Mouse (Mus musculus): ENCODE measurements at regions not wholly inside any gene's neighbourhood (a gene's known extent, or its start where the extent isn't known, plus 50 kb on each side); places are given as distances from the start of the nearest gene placed in this dataset.

DNA sequence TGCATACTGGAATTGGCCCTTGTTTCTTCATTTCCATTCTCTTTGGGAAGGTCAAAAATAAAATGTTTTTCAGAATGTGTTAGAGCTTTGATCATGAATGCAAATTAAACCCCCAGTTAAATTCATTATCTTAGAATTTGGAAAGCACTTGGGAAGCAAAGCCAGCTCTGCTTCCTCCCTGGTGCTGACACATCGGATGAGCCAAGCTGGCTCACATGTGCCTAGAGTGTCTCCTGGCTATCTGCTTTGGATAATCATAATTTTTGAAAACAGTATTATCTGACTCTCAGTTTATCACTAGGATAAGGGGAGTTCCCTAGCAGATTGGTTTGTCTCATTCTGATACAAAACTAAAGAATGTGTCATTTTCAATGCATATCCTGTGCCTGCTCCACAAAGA lies 649.4 kb upstream of the Chordc1 start:
- no peaks in the 10 kb centered on the region for H3K4me1 ChIP-seq (ENCODE audit: control insufficient read depth, insufficient read depth, low read length)
- H3K79me2 ChIP-seq (ENCODE audit: control insufficient read depth, insufficient read depth, low read length): no peaks in the 10 kb centered on the region
- no peak for TF ChIP-seq CTCF (IDR thresholded peaks at IDR 0.05; ENCODE audit: low read depth, low read length)
- no peak for TF ChIP-seq POLR2A (IDR thresholded peaks at IDR 0.05; ENCODE audit: extremely low read depth, insufficient read depth, low read length)
- no peak overlapping the region for H3K27ac ChIP-seq (replicated peaks; ENCODE audit: insufficient read depth, low read depth, low read length)
- H3K27me3 ChIP-seq (ENCODE audit: control insufficient read depth, insufficient read depth, low read length): no peaks in the 10 kb centered on the region
- H3K9ac ChIP-seq (ENCODE audit: low read depth, low read length): no peak overlapping the region
- H3K36me3 ChIP-seq (ENCODE audit: control insufficient read depth, insufficient read depth, low read length): no peaks in the 10 kb centered on the region
- DNase-seq (ENCODE audit: extremely low read depth, low read depth, low spot score): no peak
- WGBS: 80% methylated on average over 1 of the region's 1 CpGs
- H3K4me3 ChIP-seq (ENCODE audit: insufficient read depth, low read depth, low read length): no peak overlapping the region

DNA sequence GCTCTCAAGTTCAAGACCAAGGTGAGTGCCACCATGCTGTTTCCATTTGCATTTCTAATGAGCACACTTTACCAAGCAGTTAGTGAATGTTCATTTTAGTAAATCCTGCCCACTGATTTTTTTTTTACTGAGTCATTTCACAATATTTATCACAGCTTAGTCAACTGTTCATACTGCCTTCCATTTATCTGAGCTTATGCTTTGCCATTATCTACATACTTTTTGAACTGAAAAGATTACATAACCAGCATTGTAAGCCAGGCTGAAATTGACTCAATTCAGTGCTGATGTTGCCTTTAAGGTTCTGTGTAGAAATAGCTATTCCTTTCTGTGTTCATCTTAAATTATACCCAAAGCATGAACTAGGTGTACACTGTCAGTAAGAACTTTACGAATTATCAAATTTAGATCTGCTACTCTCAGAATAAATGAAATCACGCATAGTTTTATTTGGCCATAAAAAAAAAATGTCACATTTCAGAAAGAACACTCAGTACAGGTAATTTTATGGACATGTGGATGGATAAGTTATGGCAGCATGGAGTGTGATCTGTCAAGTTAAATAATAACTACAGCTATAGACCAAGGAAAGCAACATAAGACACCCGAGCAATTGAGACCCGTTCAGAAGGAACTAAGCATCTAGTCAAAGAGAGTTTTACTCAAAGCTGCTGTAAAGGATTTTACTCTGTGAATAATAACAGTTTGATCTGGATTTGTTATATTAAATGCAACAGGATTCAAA lies 645.9 kb upstream of the Chordc1 start:
- Histone ChIP-seq H3K27me3 (ENCODE audit: control insufficient read depth, insufficient read depth, low read length) (no peaks in the 10 kb centered on the region), H3K79me2 (ENCODE audit: control insufficient read depth, insufficient read depth, low read length) (no peaks in the 10 kb centered on the region), H3K27ac (replicated peaks; ENCODE audit: insufficient read depth, low read depth, low read length) (no peak overlapping the region), H3K9ac (ENCODE audit: low read depth, low read length) (no peak overlapping the region), H3K4me1 (ENCODE audit: control insufficient read depth, insufficient read depth, low read length) (no peaks in the 10 kb centered on the region), H3K4me3 (ENCODE audit: insufficient read depth, low read depth, low read length) (no peak overlapping the region), H3K36me3 (ENCODE audit: control insufficient read depth, insufficient read depth, low read length) (no peaks in the 10 kb centered on the region)
- 88% methylated on average over 4 of the region's 4 CpGs for WGBS
- no peak for TF ChIP-seq CTCF (IDR thresholded peaks at IDR 0.05; ENCODE audit: low read depth, low read length)
- no peak for TF ChIP-seq POLR2A (IDR thresholded peaks at IDR 0.05; ENCODE audit: extremely low read depth, insufficient read depth, low read length)
- DNase-seq (ENCODE audit: extremely low read depth, low read depth, low spot score): no peak

DNA sequence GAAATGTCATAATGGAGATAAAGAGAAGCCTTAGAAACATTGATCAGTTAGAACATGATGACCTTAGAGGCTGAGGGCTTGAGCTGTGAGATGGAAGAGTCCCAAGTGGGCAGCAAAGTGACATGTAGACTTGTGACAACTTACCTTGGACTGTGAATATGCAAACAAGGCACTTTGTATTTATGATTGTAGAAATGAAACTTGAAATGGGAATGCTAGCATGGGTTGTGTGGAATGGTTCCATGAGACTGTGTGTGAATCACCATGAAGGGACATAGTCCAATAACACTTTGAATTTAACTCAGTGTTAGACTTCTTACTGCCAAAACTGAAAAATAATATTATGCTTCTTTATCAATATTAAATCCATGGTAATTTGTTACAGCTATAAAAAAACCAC lies 638.1 kb upstream of the Chordc1 start:
- no peaks in the 10 kb centered on the region for H3K36me3 ChIP-seq (ENCODE audit: control insufficient read depth, insufficient read depth, low read length)
- DNase-seq (ENCODE audit: extremely low read depth, low read depth, low spot score): no peak
- no peak overlapping the region for H3K9ac ChIP-seq (ENCODE audit: low read depth, low read length)
- no peak overlapping the region for H3K27ac ChIP-seq (replicated peaks; ENCODE audit: insufficient read depth, low read depth, low read length)
- H3K4me1 ChIP-seq (ENCODE audit: control insufficient read depth, insufficient read depth, low read length): no peaks in the 10 kb centered on the region
- H3K4me3 ChIP-seq (ENCODE audit: insufficient read depth, low read depth, low read length): no peak overlapping the region
- H3K79me2 ChIP-seq (ENCODE audit: control insufficient read depth, insufficient read depth, low read length): no peaks in the 10 kb centered on the region
- H3K27me3 ChIP-seq (ENCODE audit: control insufficient read depth, insufficient read depth, low read length): no peaks in the 10 kb centered on the region
- no peak for TF ChIP-seq CTCF (IDR thresholded peaks at IDR 0.05; ENCODE audit: low read depth, low read length)
- no peak for TF ChIP-seq POLR2A (IDR thresholded peaks at IDR 0.05; ENCODE audit: extremely low read depth, insufficient read depth, low read length)

DNA sequence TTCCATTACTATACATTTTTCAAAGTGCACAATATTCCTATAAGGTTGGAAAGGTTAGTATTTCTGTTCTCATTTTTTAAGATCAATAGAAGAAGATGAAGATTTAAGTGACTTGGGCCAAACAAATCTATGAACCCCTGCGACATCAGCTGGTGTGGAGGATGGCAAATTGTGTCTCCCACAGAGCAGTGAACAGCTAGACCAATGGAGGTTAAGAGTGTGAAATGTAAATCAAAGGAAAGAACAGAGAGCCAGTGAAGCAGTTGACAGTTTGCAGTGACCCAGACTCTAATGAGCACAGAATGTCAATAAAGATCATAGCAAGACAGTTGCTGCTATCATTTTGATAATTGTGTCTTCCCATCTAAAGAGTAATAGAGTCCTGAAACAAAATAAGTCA lies 627.8 kb upstream of the Chordc1 start:
- WGBS: 57% methylated on average over 1 of the region's 1 CpGs
- TF ChIP-seq POLR2A (IDR thresholded peaks at IDR 0.05; ENCODE audit: extremely low read depth, insufficient read depth, low read length): no peak

DNA sequence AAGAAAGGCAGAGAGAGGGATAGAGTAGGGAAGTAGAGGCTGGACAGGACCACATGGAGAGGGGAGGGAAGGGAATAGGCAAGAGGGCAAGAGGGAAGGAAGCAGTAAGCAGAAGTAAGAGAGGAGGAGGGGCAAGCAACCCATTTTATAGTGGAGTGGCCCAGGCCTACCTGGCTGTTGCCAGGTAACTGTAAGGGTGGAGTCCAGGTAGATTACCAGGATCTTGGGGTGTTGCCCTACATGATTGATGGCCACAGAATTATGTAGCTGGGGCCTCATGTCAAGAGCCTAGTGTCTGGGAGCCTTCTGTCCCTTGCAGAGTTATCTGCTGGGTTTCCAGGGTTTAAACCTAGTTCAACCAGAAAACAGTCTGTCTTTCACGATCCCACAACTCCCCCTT lies 623.7 kb upstream of the Chordc1 start:
- Histone ChIP-seq H3K27me3 (ENCODE audit: control insufficient read depth, insufficient read depth, low read length) (no peaks in the 10 kb centered on the region), H3K27ac (replicated peaks; ENCODE audit: insufficient read depth, low read depth, low read length) (no peak overlapping the region), H3K79me2 (ENCODE audit: control insufficient read depth, insufficient read depth, low read length) (no peaks in the 10 kb centered on the region), H3K4me1 (ENCODE audit: control insufficient read depth, insufficient read depth, low read length) (no peaks in the 10 kb centered on the region), H3K9ac (ENCODE audit: low read depth, low read length) (no peak overlapping the region), H3K36me3 (ENCODE audit: control insufficient read depth, insufficient read depth, low read length) (no peaks in the 10 kb centered on the region), H3K4me3 (ENCODE audit: insufficient read depth, low read depth, low read length) (no peak overlapping the region)
- no peak for DNase-seq (ENCODE audit: extremely low read depth, low read depth, low spot score)
- no peak for TF ChIP-seq POLR2A (IDR thresholded peaks at IDR 0.05; ENCODE audit: extremely low read depth, insufficient read depth, low read length)
- no peak for TF ChIP-seq CTCF (IDR thresholded peaks at IDR 0.05; ENCODE audit: low read depth, low read length)
- WGBS: 48% methylated on average over 1 of the region's 1 CpGs

More for the DNA sequence above, 627.8 kb upstream of the Chordc1 start:
- Histone ChIP-seq H3K4me3 (ENCODE audit: insufficient read depth, low read depth, low read length) (no peak overlapping the region), H3K27ac (replicated peaks; ENCODE audit: insufficient read depth, low read depth, low read length) (no peak overlapping the region), H3K79me2 (ENCODE audit: control insufficient read depth, insufficient read depth, low read length) (no peaks in the 10 kb centered on the region), H3K27me3 (ENCODE audit: control insufficient read depth, insufficient read depth, low read length) (no peaks in the 10 kb centered on the region), H3K9ac (ENCODE audit: low read depth, low read length) (no peak overlapping the region), H3K4me1 (ENCODE audit: control insufficient read depth, insufficient read depth, low read length) (no peaks in the 10 kb centered on the region), H3K36me3 (ENCODE audit: control insufficient read depth, insufficient read depth, low read length) (no peaks in the 10 kb centered on the region)
- DNase-seq (ENCODE audit: extremely low read depth, low read depth, low spot score): no peak

DNA sequence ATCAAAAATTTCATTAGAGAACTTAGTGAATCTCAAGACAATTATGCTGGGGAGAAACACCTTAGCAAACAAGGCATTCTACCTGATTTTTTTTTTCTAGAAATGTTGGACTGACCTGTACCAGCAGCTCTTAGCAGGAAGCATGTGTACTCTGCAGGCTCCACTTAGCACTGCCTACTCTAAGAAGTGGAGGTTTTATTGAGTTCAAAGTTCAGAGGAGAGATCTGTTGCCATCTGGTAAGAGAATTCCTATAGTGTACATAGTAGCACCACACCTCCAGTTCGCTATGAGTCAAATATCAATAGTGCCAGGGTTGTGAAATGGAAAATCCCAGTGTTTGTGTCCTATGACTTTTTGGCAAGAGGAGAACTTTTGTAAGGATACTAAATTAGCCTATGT lies 616.4 kb upstream of the Chordc1 start:
- H3K36me3 ChIP-seq (ENCODE audit: control insufficient read depth, insufficient read depth, low read length): no peaks in the 10 kb centered on the region
- no peak overlapping the region for H3K27ac ChIP-seq (replicated peaks; ENCODE audit: insufficient read depth, low read depth, low read length)
- no peaks in the 10 kb centered on the region for H3K27me3 ChIP-seq (ENCODE audit: control insufficient read depth, insufficient read depth, low read length)
- H3K79me2 ChIP-seq (ENCODE audit: control insufficient read depth, insufficient read depth, low read length): no peaks in the 10 kb centered on the region
- TF ChIP-seq POLR2A (IDR thresholded peaks at IDR 0.05; ENCODE audit: extremely low read depth, insufficient read depth, low read length) (no peak), CTCF (IDR thresholded peaks at IDR 0.05; ENCODE audit: low read depth, low read length) (no peak)
- H3K4me1 ChIP-seq (ENCODE audit: control insufficient read depth, insufficient read depth, low read length): no peaks in the 10 kb centered on the region
- H3K9ac ChIP-seq (ENCODE audit: low read depth, low read length): no peak overlapping the region
- peak; percentile 1 for DNase-seq (ENCODE audit: extremely low read depth, low read depth, low spot score)
- no peak overlapping the region for H3K4me3 ChIP-seq (ENCODE audit: insufficient read depth, low read depth, low read length)
- WGBS: 36% methylated on average over 1 of the region's 1 CpGs
